ENCODE assay signal across 28 mouse cellular contexts in the genomic region with DNA sequence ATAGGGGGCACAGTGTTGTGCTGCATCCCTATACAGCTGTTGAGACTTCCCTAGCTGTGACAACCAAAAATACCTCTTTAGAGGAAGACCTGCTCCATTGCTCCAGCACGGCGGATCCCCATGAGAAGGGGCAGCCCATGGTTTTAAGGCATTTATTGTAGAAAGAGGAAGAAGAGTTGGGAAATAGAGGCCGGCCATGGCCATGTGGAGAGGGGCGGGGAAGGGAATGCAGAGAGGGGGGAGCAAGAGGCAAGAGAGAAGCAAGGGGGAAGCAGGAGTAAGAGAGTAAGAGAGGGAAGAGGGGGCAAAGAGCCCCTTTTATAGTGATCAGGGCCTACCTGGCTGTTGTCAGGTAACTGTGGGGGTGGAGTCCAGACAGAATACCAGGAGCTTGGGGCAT. TPM values are rescaled to one million over a fixed set of nuclear protein-coding genes. Genes with fewer than 3 reads are reported as not detected.
DNase-seq lines count a peak whose midpoint lies in the region; ATAC-seq and TF ChIP-seq lines count a peak whose summit lies in the region.
"Had no signal": no experiment of that assay in that cellular context is flagged by ENCODE, and none has a peak within 500 bp of the region (broad histone marks: within the 10 kb centered on the region; RNA-seq: fewer than 3 reads in every experiment).

No protein-coding gene starts in this region.

- no peak for TF ChIP-seq CTCF in bone marrow, adult 2 months (IDR thresholded peaks at IDR 0.05; ENCODE audit: control insufficient read depth, insufficient read depth, low read length)
- TF ChIP-seq CTCF in layer of hippocampus, adult 2 months (conservative IDR thresholded peaks at IDR 0.05): no peak

- no peak for DNase-seq in limb, embryonic 10.5 days (ENCODE audit: low spot score)
- no peak for DNase-seq in ovary, postnatal 36 days (ENCODE audit: low spot score)
- no peak for DNase-seq in thymus, postnatal 25 days
- DNase-seq in layer of hippocampus, adult 2 months (ENCODE audit: low spot score in 2 of 2): no peak
- DNase-seq: adrenal gland, adult 8-10 months; adrenal gland, postnatal 14 days; adrenal gland, postnatal 36 days; B cell, adult 2 months; cerebellum, adult 11 months; cerebellum, adult 18-20 months; cerebellum, adult 8-10 months; cerebellum, adult 9-11 months; cerebellum, postnatal 14 days; cerebellum, postnatal 36 days; embryo, embryonic 11 days had no signal

- H3K27ac ChIP-seq in bone marrow, adult 2 months (ENCODE audit: control insufficient read depth, insufficient read depth, low read depth, low read length, poor library complexity): peak overlapping the region; percentile 70
- H3K27ac ChIP-seq in limb, embryonic 10.5 days: 0 out of 2 replicates have a peak overlapping the region, but pooled peaks have one; percentile 7
- H3K27ac ChIP-seq in layer of hippocampus, adult 2 months: no peak overlapping the region
- H3K27ac ChIP-seq: embryonic facial prominence, embryonic 13.5 days; embryonic facial prominence, embryonic 15.5 days; forebrain, embryonic 10.5 days; forebrain, embryonic 12.5 days had no signal

- peak; percentile 70 for ATAC-seq in megakaryocyte progenitor cell, adult 5-6 weeks (replicated peaks; ENCODE audit: poor library complexity)
- ATAC-seq: activated CD4-positive, CD25-positive, alpha-beta regulatory T cell, adult 4 months; CD4-positive, CD25-positive, alpha-beta regulatory T cell, adult 4 months; forebrain, embryonic 14.5 days; forebrain, embryonic 16.5 days; Patski had no signal

- no peaks in the 10 kb centered on the region for H3K9me3 ChIP-seq in limb, embryonic 10.5 days (replicated peaks)
- H3K9me3 ChIP-seq: embryonic facial prominence, embryonic 15.5 days had no signal

- peaks cover 7% of the 10 kb centered on the region for H3K4me1 ChIP-seq in bone marrow, adult 2 months (ENCODE audit: control insufficient read depth, insufficient read depth, low read length)
- H3K4me1 ChIP-seq in limb, embryonic 10.5 days: peaks cover 53% of the 10 kb centered on the region
- H3K4me1 ChIP-seq: forebrain, embryonic 12.5 days had no signal

- H3K36me3 ChIP-seq in limb, embryonic 10.5 days: no peaks in the 10 kb centered on the region
- H3K36me3 ChIP-seq: embryonic facial prominence, embryonic 13.5 days; embryonic facial prominence, embryonic 15.5 days; forebrain, embryonic 10.5 days; forebrain, embryonic 12.5 days; G1E had no signal

- H3K4me3 ChIP-seq in bone marrow, adult 2 months (replicated peaks; ENCODE audit: control insufficient read depth, low read depth, low read length): peak overlapping the region; percentile 26
- H3K4me3 ChIP-seq in limb, embryonic 10.5 days: no peak overlapping the region
- no peak overlapping the region for H3K4me3 ChIP-seq in layer of hippocampus, adult 2 months
- H3K4me3 ChIP-seq: embryonic facial prominence, embryonic 13.5 days; embryonic facial prominence, embryonic 15.5 days; erythroblast, embryonic 14.5 days; forebrain, embryonic 10.5 days; forebrain, embryonic 12.5 days had no signal

- TF ChIP-seq POLR2A in bone marrow, adult 2 months (IDR thresholded peaks at IDR 0.05; ENCODE audit: borderline replicate concordance, control insufficient read depth, low read depth, low read length): no peak

- 32% methylated on average over 4 of the region's 4 CpGs for WGBS in bone marrow, adult 2 months
- WGBS in limb, embryonic 10.5 days: 93% methylated on average over 4 of the region's 4 CpGs

- H3K27me3 ChIP-seq in limb, embryonic 10.5 days (ENCODE audit: low read depth, poor library complexity, severe bottlenecking): peaks cover 10% of the 10 kb centered on the region; the same call in 1 of the 2 replicates
- H3K27me3 ChIP-seq: embryonic facial prominence, embryonic 15.5 days had no signal

RNA-seq across cellular contexts. Expression of a gene that starts 9.8 kb away (rescaled TPM):
- 1.4 and 1.8 TPM in 2 replicates for polyA plus RNA-seq in bone marrow, adult 2 months (2011; ENCODE audit: insufficient read depth, insufficient read length, low replicate concordance, missing spikeins)
- polyA plus RNA-seq in limb, embryonic 10.5 days (2016; fragmentation: Nextera tagmentation; extraction: Ambion mirVana): 159 and 218 TPM in 2 replicates
- total RNA-seq in megakaryocyte progenitor cell, adult 5-6 weeks (2015): 6.5 and 7.2 TPM in 2 replicates
- total RNA-seq in megakaryocyte progenitor cell, adult 5-6 weeks (2017): 5.6 and 8.2 TPM in 2 replicates
- total RNA-seq in layer of hippocampus, adult 2 months (2021): 10 to 100 TPM; 22.8 to 24.0 TPM
- polyA plus RNA-seq: activated CD4-positive, CD25-positive, alpha-beta regulatory T cell, adult 4 months; CD4-positive, CD25-positive, alpha-beta regulatory T cell, adult 4 months; Patski had no signal

RNA-seq across cellular contexts. Expression of a gene that starts 22.3 kb away (rescaled TPM):
- polyA plus RNA-seq in bone marrow, adult 2 months (2011; ENCODE audit: insufficient read depth, insufficient read length, low replicate concordance, missing spikeins): 48.2 and 146 TPM in 2 replicates
- polyA plus RNA-seq in limb, embryonic 10.5 days (2016; fragmentation: Nextera tagmentation; extraction: Ambion mirVana): 0.60 and 0.80 TPM in 2 replicates
- 244 and 245 TPM in 2 replicates for total RNA-seq in megakaryocyte progenitor cell, adult 5-6 weeks (2015)
- 82.0 and 99.0 TPM in 2 replicates for total RNA-seq in megakaryocyte progenitor cell, adult 5-6 weeks (2017)
- 10 to 100 TPM; 28.3 to 28.8 TPM for total RNA-seq in layer of hippocampus, adult 2 months (2021)

RNA-seq across cellular contexts. Expression of a gene that starts 37.6 kb away (rescaled TPM):
- polyA plus RNA-seq in bone marrow, adult 2 months (2011; ENCODE audit: insufficient read depth, insufficient read length, low replicate concordance, missing spikeins): 108 and 116 TPM in 2 replicates
- polyA plus RNA-seq in limb, embryonic 10.5 days (2016; fragmentation: Nextera tagmentation; extraction: Ambion mirVana): 106 and 112 TPM in 2 replicates
- total RNA-seq in megakaryocyte progenitor cell, adult 5-6 weeks (2015): 108 TPM in 2 replicates
- total RNA-seq in megakaryocyte progenitor cell, adult 5-6 weeks (2017): 87.2 and 98.4 TPM in 2 replicates
- 100 to 1,000 TPM; 111 to 122 TPM for total RNA-seq in layer of hippocampus, adult 2 months (2021)

RNA-seq across cellular contexts. Expression of a gene that starts 37.8 kb away (rescaled TPM):
- polyA plus RNA-seq in bone marrow, adult 2 months (2011; ENCODE audit: insufficient read depth, insufficient read length, low replicate concordance, missing spikeins): 42.7 and 57.4 TPM in 2 replicates
- 90.9 and 100 TPM in 2 replicates for polyA plus RNA-seq in limb, embryonic 10.5 days (2016; fragmentation: Nextera tagmentation; extraction: Ambion mirVana)
- total RNA-seq in megakaryocyte progenitor cell, adult 5-6 weeks (2015): 16.2 and 17.2 TPM in 2 replicates
- total RNA-seq in megakaryocyte progenitor cell, adult 5-6 weeks (2017): 26.0 and 37.7 TPM in 2 replicates
- 10 to 100 TPM; 53.5 to 54.4 TPM for total RNA-seq in layer of hippocampus, adult 2 months (2021)
